Mouse (Mus musculus) embryonic facial prominence, embryonic 13.5 days (tissue): ENCODE measurements at regions not wholly inside any gene's neighbourhood (a gene's known extent, or its start where the extent isn't known, plus 50 kb on each side); places are given as distances from the start of the nearest gene placed in this dataset.

Source experiments
- ATAC-seq: fragments of 200-750 bp; cut with Nextera tagmentation; 2 replicates; pipeline ENCODE4 v1.8.0; 2017; ENCODE audit warnings: low read depth; ENCODE audit not compliant: insufficient number of reproducible peaks, insufficient read depth, low FRiP score, low TSS enrichment
- H3K27ac ChIP-seq: fragments of 300-500 bp; sonication (generic); 2 replicates; pipeline ENCODE4 v1.5.1; 2015; ENCODE audit warnings: moderate library complexity, mild to moderate bottlenecking, inconsistent platforms
- H3K27me3 ChIP-seq: fragments of 300-500 bp; sonication (generic); 2 replicates; pipeline ENCODE4 v1.6.1; 2015; ENCODE audit warnings: mild to moderate bottlenecking, inconsistent platforms
- H3K36me3 ChIP-seq: fragments of 300-500 bp; sonication (generic); 2 replicates; pipeline ENCODE4 v1.6.1; 2015; ENCODE audit warnings: mild to moderate bottlenecking, inconsistent platforms
- H3K4me1 ChIP-seq: fragments of 300-500 bp; sonication (generic); 2 replicates; pipeline ENCODE4 v1.6.1; 2015; ENCODE audit warnings: inconsistent platforms
- H3K4me2 ChIP-seq: fragments of 300-500 bp; sonication (generic); 2 replicates; pipeline ENCODE4 v1.6.1; 2015; ENCODE audit warnings: moderate library complexity, mild to moderate bottlenecking, inconsistent platforms
- H3K4me3 ChIP-seq: fragments of 300-500 bp; sonication (generic); 2 replicates; pipeline ENCODE4 v1.5.1; 2015; ENCODE audit warnings: mild to moderate bottlenecking, inconsistent platforms
- H3K9ac ChIP-seq: fragments of 300-500 bp; sonication (generic); 2 replicates; pipeline ENCODE4 v1.6.1; 2015; ENCODE audit warnings: mild to moderate bottlenecking, inconsistent platforms
- H3K9me3 ChIP-seq: fragments of 300-500 bp; sonication (generic); 2 replicates; pipeline ENCODE4 v1.6.1; 2016; ENCODE audit warnings: inconsistent platforms
- WGBS: fragments of 180-500 bp; shearing (Covaris S2); methylation state at CpG from one replicate; pipeline ENCODE4 v1.1.7; 2015; ENCODE audit warnings: mixed read lengths; 5-methylcytosine and 5-hydroxymethylcytosine counted together

GRCm38 (mm10) chr9:85442761-85443505 lies 115.8 kb upstream of the Tent5a start:
- no peaks in the 10 kb centered on the region for H3K27me3 ChIP-seq
- no peak overlapping the region for H3K4me3 ChIP-seq
- H3K4me1 ChIP-seq = no peaks in the 10 kb centered on the region
- H3K36me3 ChIP-seq = no peaks in the 10 kb centered on the region
- H3K4me2 ChIP-seq = no peak overlapping the region
- H3K27ac ChIP-seq = no peak overlapping the region
- H3K9ac ChIP-seq = no peak overlapping the region
- WGBS = 69% methylated on average over 4 of the region's 4 CpGs
- no peaks in the 10 kb centered on the region for H3K9me3 ChIP-seq
- no peak for ATAC-seq

DNA sequence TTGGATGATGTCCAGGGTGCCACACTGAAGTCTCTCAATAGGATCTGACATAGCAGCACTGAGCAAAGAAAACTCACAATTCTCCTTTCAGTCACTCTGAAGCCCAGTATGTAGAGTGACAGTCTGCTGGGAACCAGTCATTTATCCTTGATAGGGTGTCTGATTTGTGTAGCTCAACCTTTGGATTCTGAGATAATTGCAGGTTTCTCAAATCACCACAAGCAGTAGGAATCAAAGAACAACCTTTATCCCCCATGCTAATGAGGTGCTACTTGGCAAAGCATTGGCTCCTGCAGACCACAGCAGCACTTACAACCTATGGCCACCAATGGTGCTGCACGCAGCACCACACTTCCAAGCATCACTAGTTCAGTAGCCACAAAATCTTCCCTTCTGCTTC lies 112.5 kb upstream of the Tent5a start:
- Histone ChIP-seq H3K9me3 (no peaks in the 10 kb centered on the region), H3K9ac (no peak overlapping the region), H3K4me3 (no peak overlapping the region), H3K27ac (no peak overlapping the region), H3K36me3 (no peaks in the 10 kb centered on the region), H3K27me3 (no peaks in the 10 kb centered on the region), H3K4me1 (no peaks in the 10 kb centered on the region), H3K4me2 (no peak overlapping the region)
- 47% methylated on average over 1 of the region's 1 CpGs for WGBS
- 0 out of 2 replicates have a peak, but pooled peaks have one; percentile 48 for ATAC-seq

GRCm38 (mm10) chr9:85432220-85432619 lies 105.1 kb upstream of the Tent5a start:
- ATAC-seq = no peak
- Histone ChIP-seq H3K36me3 (no peaks in the 10 kb centered on the region), H3K27ac (no peak overlapping the region), H3K4me2 (no peak overlapping the region), H3K27me3 (no peaks in the 10 kb centered on the region), H3K9me3 (no peaks in the 10 kb centered on the region), H3K4me1 (no peaks in the 10 kb centered on the region), H3K4me3 (no peak overlapping the region), H3K9ac (no peak overlapping the region)
- WGBS = 59% methylated on average over 2 of the region's 2 CpGs

GRCm38 (mm10) chr9:85426809-85427208 lies 99.7 kb upstream of the Tent5a start:
- H3K9ac ChIP-seq = no peak overlapping the region
- H3K4me2 ChIP-seq = no peak overlapping the region
- 84% methylated on average over 4 of the region's 4 CpGs for WGBS
- H3K27ac ChIP-seq = no peak overlapping the region
- H3K36me3 ChIP-seq = no peaks in the 10 kb centered on the region
- no peaks in the 10 kb centered on the region for H3K4me1 ChIP-seq
- ATAC-seq = no peak
- H3K9me3 ChIP-seq = no peaks in the 10 kb centered on the region
- no peaks in the 10 kb centered on the region for H3K27me3 ChIP-seq
- H3K4me3 ChIP-seq = no peak overlapping the region

- no peak overlapping the region for H3K4me3 ChIP-seq
- 86% methylated on average over 2 of the region's 2 CpGs for WGBS
- no peak overlapping the region for H3K4me2 ChIP-seq
- no peak overlapping the region for H3K27ac ChIP-seq
- no peak for ATAC-seq
- no peaks in the 10 kb centered on the region for H3K36me3 ChIP-seq
- H3K27me3 ChIP-seq = no peaks in the 10 kb centered on the region
- H3K9ac ChIP-seq = no peak overlapping the region
- no peaks in the 10 kb centered on the region for H3K4me1 ChIP-seq
- H3K9me3 ChIP-seq = no peaks in the 10 kb centered on the region
Observed at GRCm38 (mm10) chr9:85423908-85424307, 96.8 kb upstream of the Tent5a start.

DNA sequence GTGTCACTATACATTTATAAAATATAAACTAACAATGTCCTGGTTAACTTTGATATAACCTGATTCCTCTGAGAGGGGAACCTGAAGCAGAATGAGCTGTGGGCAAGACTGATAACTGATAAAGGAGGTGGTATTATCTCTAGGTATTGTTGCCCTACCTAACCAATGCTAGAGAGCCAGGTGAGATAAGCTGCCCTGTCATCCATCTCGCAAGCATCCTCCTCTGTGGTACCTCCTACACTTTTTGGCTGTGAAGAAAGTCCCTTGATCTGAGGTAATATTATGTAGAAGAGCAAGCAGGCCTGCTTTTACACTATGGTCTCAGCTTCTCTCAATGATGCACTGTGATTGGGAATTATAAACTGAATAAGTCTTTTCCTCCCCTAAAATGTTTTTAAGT lies 87.2 kb upstream of the Tent5a start:
- Histone ChIP-seq H3K4me1 (peaks cover 6% of the 10 kb centered on the region; the same call in 1 of the 2 replicates), H3K9ac (no peak overlapping the region), H3K27ac (no peak overlapping the region), H3K27me3 (no peaks in the 10 kb centered on the region), H3K9me3 (no peaks in the 10 kb centered on the region), H3K4me3 (no peak overlapping the region), H3K4me2 (no peak overlapping the region), H3K36me3 (no peaks in the 10 kb centered on the region)
- 78% methylated on average over 1 of the region's 1 CpGs for WGBS
- ATAC-seq = no peak

- Histone ChIP-seq H3K9me3 (no peaks in the 10 kb centered on the region), H3K27ac (no peak overlapping the region), H3K36me3 (no peaks in the 10 kb centered on the region), H3K27me3 (no peaks in the 10 kb centered on the region), H3K4me1 (peaks cover 6% of the 10 kb centered on the region; the same call in 1 of the 2 replicates), H3K9ac (no peak overlapping the region), H3K4me2 (no peak overlapping the region), H3K4me3 (no peak overlapping the region)
- no peak for ATAC-seq
- WGBS = 26% methylated on average over 1 of the region's 1 CpGs
Observed at GRCm38 (mm10) chr9:85413813-85414212, 86.7 kb upstream of the Tent5a start.

- no peaks in the 10 kb centered on the region for H3K9me3 ChIP-seq
- H3K9ac ChIP-seq = no peak overlapping the region
- H3K4me3 ChIP-seq = no peak overlapping the region
- peaks cover 6% of the 10 kb centered on the region; the same call in 1 of the 2 replicates for H3K4me1 ChIP-seq
- H3K27me3 ChIP-seq = no peaks in the 10 kb centered on the region
- no peak overlapping the region for H3K4me2 ChIP-seq
- no peak for ATAC-seq
- H3K27ac ChIP-seq = no peak overlapping the region
- no peaks in the 10 kb centered on the region for H3K36me3 ChIP-seq
- WGBS = 55% methylated on average over 11 of the region's 11 CpGs
Observed at GRCm38 (mm10) chr9:85410643-85411296, 83.6 kb upstream of the Tent5a start.

DNA sequence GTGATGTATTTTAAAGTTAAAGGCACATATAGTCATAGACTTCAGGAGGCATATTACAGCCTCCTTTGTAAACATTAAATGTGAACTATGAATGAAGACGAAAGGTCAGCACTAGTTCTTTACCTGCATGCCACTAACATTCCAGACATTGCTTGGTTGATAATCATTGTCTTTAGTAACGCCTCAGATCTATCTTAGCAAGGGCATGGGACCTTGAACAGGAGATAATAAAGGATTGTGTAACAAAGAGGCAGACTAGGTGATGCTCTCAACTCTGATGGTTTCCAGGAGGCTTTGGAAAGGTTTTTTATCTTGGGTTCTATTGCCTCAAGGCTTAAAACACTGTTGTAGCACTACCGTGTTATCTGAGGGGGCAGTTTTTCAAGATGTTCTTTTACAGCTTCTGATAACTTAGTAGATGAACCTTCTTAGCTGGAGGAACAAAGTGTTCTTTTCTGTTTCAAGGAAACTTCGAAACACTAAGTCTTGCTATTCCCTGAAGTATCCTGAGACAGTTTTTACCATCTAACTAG lies 82.9 kb upstream of the Tent5a start:
- Histone ChIP-seq H3K27me3 (no peaks in the 10 kb centered on the region), H3K4me3 (no peak overlapping the region), H3K36me3 (no peaks in the 10 kb centered on the region), H3K4me2 (no peak overlapping the region), H3K4me1 (peaks cover 6% of the 10 kb centered on the region; the same call in 1 of the 2 replicates), H3K9me3 (no peaks in the 10 kb centered on the region), H3K27ac (no peak overlapping the region), H3K9ac (no peak overlapping the region)
- ATAC-seq = no peak
- 68% methylated on average over 4 of the region's 4 CpGs for WGBS

- Histone ChIP-seq H3K36me3 (no peaks in the 10 kb centered on the region), H3K27ac (no peak overlapping the region), H3K9me3 (no peaks in the 10 kb centered on the region), H3K9ac (no peak overlapping the region), H3K27me3 (no peaks in the 10 kb centered on the region), H3K4me3 (no peak overlapping the region), H3K4me2 (no peak overlapping the region), H3K4me1 (peaks cover 6% of the 10 kb centered on the region; the same call in 1 of the 2 replicates)
- no peak for ATAC-seq
- WGBS = 68% methylated on average over 5 of the region's 5 CpGs
Observed at GRCm38 (mm10) chr9:85408461-85408860, 81.3 kb upstream of the Tent5a start.

GRCm38 (mm10) chr9:85407592-85407991 lies 80.4 kb upstream of the Tent5a start:
- peaks cover 6% of the 10 kb centered on the region; the same call in 1 of the 2 replicates for H3K4me1 ChIP-seq
- no peak overlapping the region for H3K9ac ChIP-seq
- no peak overlapping the region for H3K4me2 ChIP-seq
- no peak overlapping the region for H3K27ac ChIP-seq
- no peaks in the 10 kb centered on the region for H3K27me3 ChIP-seq
- H3K9me3 ChIP-seq = no peaks in the 10 kb centered on the region
- no peak for ATAC-seq
- no peak overlapping the region for H3K4me3 ChIP-seq
- H3K36me3 ChIP-seq = no peaks in the 10 kb centered on the region
- 89% methylated on average over 1 of the region's 1 CpGs for WGBS

DNA sequence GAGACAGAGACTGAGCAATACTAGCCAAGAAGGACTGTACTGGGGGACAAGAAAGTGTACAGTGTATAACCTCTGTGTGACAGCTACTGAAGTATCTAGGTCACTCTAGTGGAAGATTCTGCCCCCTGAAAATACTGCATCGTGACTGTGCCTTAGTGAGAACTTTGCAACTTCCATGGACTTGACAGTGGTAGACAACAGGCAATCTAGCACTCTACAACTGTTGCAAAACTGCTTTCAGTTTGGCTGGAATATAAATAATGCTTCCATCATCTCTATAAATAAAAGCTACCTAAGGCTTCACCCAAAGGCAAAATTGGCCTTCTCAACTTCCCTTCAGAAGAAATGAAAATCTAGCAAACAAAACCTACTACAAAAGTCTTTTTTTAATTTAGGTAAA lies 74.6 kb upstream of the Tent5a start:
- no peak overlapping the region for H3K27ac ChIP-seq
- WGBS = 87% methylated on average over 1 of the region's 1 CpGs

More for the DNA sequence above, 74.6 kb upstream of the Tent5a start:
- no peak overlapping the region for H3K9ac ChIP-seq
- H3K9me3 ChIP-seq = no peaks in the 10 kb centered on the region
- H3K4me2 ChIP-seq = no peak overlapping the region
- no peaks in the 10 kb centered on the region for H3K27me3 ChIP-seq
- H3K4me3 ChIP-seq = no peak overlapping the region
- no peaks in the 10 kb centered on the region for H3K4me1 ChIP-seq
- H3K36me3 ChIP-seq = no peaks in the 10 kb centered on the region
- ATAC-seq = no peak
